Mouse (Mus musculus): Measurements from ENCODE around the gene Tent5b.

The Tent5b gene

GRCm38 (mm10) chr4:133479458-133480184 lies at the start of gene Tent5b:
TSS of gene Tent5b (plus strand) at chr4:133480132.
- DNase-seq: peak; percentile 100

GRCm38 (mm10) chr4:133431508-133431907 lies 48.4 kb upstream of the Tent5b start:
- no peak for DNase-seq

GRCm38 (mm10) chr4:133432560-133433171 lies 47.3 kb upstream of the Tent5b start:
- no peak for DNase-seq

GRCm38 (mm10) chr4:133435921-133436320 lies 44.0 kb upstream of the Tent5b start:
- no peak for DNase-seq

GRCm38 (mm10) chr4:133439460-133440376 lies 40.2 kb upstream of the Tent5b start:
- no peak for DNase-seq

- DNase-seq: no peak
These were observed 39.5 kb upstream of the Tent5b start for GRCm38 (mm10) chr4:133440377-133440795.

GRCm38 (mm10) chr4:133442194-133442593 lies 37.7 kb upstream of the Tent5b start:
- no peak for DNase-seq

GRCm38 (mm10) chr4:133443085-133443484 lies 36.8 kb upstream of the Tent5b start:
- DNase-seq: no peak

GRCm38 (mm10) chr4:133445727-133446126 lies 34.2 kb upstream of the Tent5b start:
- no peak for DNase-seq

GRCm38 (mm10) chr4:133447366-133447765 lies 32.6 kb upstream of the Tent5b start:
- DNase-seq: no peak

- DNase-seq: no peak
These were observed 32.0 kb upstream of the Tent5b start for GRCm38 (mm10) chr4:133447967-133448366.

GRCm38 (mm10) chr4:133448708-133449388 lies 31.1 kb upstream of the Tent5b start:
- no peak for DNase-seq

GRCm38 (mm10) chr4:133449726-133450125 lies 30.2 kb upstream of the Tent5b start:
- DNase-seq: no peak

- DNase-seq: peak; percentile 49
These were observed 28.4 kb upstream of the Tent5b start for GRCm38 (mm10) chr4:133451536-133451935.

GRCm38 (mm10) chr4:133452433-133452832 lies 27.5 kb upstream of the Tent5b start:
- DNase-seq: no peak

- DNase-seq: no peak
These were observed 21.9 kb upstream of the Tent5b start for GRCm38 (mm10) chr4:133458044-133458443.

GRCm38 (mm10) chr4:133460006-133460405 lies 19.9 kb upstream of the Tent5b start:
- no peak for DNase-seq

- no peak for DNase-seq
These were observed 19.1 kb upstream of the Tent5b start for GRCm38 (mm10) chr4:133460796-133461325.

GRCm38 (mm10) chr4:133461362-133461761 lies 18.6 kb upstream of the Tent5b start:
- DNase-seq: no peak

- no peak for DNase-seq
These were observed 16.7 kb upstream of the Tent5b start for GRCm38 (mm10) chr4:133463184-133463583.

- DNase-seq: peak; percentile 78
These were observed 11.9 kb upstream of the Tent5b start for GRCm38 (mm10) chr4:133468080-133468479.

GRCm38 (mm10) chr4:133469122-133469521 lies 10.8 kb upstream of the Tent5b start:
- DNase-seq: no peak

Data from kidney, adult 11 months (tissue).